Mouse (Mus musculus): ENCODE measurements around the gene Pcsk5.

DNA sequence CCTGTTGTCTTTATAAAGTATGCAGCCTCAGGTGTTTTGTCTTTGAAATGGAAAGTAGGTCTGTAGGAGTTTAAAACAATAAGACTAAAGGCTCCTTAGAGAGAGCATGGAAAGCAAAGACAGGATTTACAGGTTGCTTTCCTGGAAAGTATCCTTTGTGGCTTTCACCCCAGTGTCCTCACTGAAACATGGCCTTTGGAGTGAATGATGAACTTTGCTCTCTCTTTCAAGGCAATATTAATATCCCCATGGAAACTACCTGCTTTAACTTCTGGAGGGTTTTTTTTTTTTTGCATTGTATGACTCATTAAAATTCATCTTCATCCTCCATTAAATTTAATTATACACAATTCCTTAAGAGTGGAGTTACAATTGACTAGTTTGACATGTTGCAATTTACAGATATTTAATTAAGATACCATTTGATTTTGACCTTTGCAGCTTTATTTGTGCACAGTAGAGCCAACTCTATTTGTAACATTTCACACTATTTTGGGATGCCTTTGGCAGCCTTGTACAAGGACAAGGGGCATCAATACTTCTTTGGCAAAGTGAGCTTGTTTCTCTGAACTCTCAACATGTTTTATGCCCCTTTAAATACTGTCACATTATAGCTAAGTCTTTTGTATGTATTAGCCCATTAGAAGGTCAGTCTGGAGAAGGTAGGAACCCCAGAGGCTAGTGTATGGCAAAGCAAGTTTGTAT, 283.9 kb downstream of the Pcsk5 start:
- TF ChIP-seq MYOG (IDR thresholded peaks at IDR 0.05; ENCODE audit: control insufficient read depth in 1 of 3, insufficient read depth in 1 of 3, insufficient read length in 2 of 3, low read depth in 2 of 3) (no peak), POLR2A (IDR thresholded peaks at IDR 0.05; ENCODE audit: insufficient read length, low read depth) (no peak), TCF12 (IDR thresholded peaks at IDR 0.05; ENCODE audit: insufficient read depth, poor library complexity, severe bottlenecking) (no peak), USF1 (IDR thresholded peaks at IDR 0.05; ENCODE audit: low read depth) (no peak), MAX (IDR thresholded peaks at IDR 0.05; ENCODE audit: low read depth) (no peak), MYOD1 (IDR thresholded peaks at IDR 0.05; ENCODE audit: control insufficient read depth in 1 of 3, insufficient read length in 2 of 3, low read depth in 2 of 3) (no peak), CEBPB (IDR thresholded peaks at IDR 0.05; ENCODE audit: insufficient read depth, poor library complexity, severe bottlenecking) (no peak), E2F4 (IDR thresholded peaks at IDR 0.05; ENCODE audit: insufficient read depth) (no peak), SRF (IDR thresholded peaks at IDR 0.05; ENCODE audit: control insufficient read depth, insufficient read length, low read depth) (no peak), REST (IDR thresholded peaks at IDR 0.05; ENCODE audit: insufficient read depth, insufficient read length) (no peak), TCF3 (IDR thresholded peaks at IDR 0.05; ENCODE audit: insufficient read length, low read depth) (no peak)

Data from myocyte (in vitro differentiated cells).